Mouse (Mus musculus) adrenal gland, postnatal 4 days (tissue): ENCODE measurements at regions not wholly inside any gene's neighbourhood (a gene's known extent, or its start where the extent isn't known, plus 50 kb on each side); places are given as distances from the start of the nearest gene placed in this dataset.

Source experiments
- DNase-seq, 2 experiments: peaks; one replicate each; pipeline ENCODE4 v3.0.0; 2021 to 2022; ENCODE audit warnings: low spot score in 2 of 2, mixed read lengths in 2 of 2

- no peak for DNase-seq
These were observed 138.3 kb upstream of the Med13l start for GRCm38 (mm10) chr5:118421884-118422821.

GRCm38 (mm10) chr5:118424177-118424576 lies 136.3 kb upstream of the Med13l start:
- no peak for DNase-seq

- no peak for DNase-seq
These were observed 135.5 kb upstream of the Med13l start for GRCm38 (mm10) chr5:118424764-118425568.

GRCm38 (mm10) chr5:118426673-118427072 lies 133.8 kb upstream of the Med13l start:
- DNase-seq: no peak

GRCm38 (mm10) chr5:118428323-118429095 lies 132.0 kb upstream of the Med13l start:
- no peak for DNase-seq

- no peak for DNase-seq
These were observed 126.9 kb upstream of the Med13l start for GRCm38 (mm10) chr5:118433599-118433998.

GRCm38 (mm10) chr5:118434718-118435555 lies 125.5 kb upstream of the Med13l start:
- DNase-seq: no peak

GRCm38 (mm10) chr5:118435556-118435950 lies 124.9 kb upstream of the Med13l start:
- DNase-seq: no peak

- no peak for DNase-seq
These were observed 124.4 kb upstream of the Med13l start for GRCm38 (mm10) chr5:118436035-118436434.

GRCm38 (mm10) chr5:118436474-118437306 lies 123.8 kb upstream of the Med13l start:
- DNase-seq: no peak

- DNase-seq: no peak
These were observed 123.2 kb upstream of the Med13l start for GRCm38 (mm10) chr5:118437307-118437610.

GRCm38 (mm10) chr5:118438016-118438415 lies 122.5 kb upstream of the Med13l start:
- DNase-seq: no peak

GRCm38 (mm10) chr5:118444538-118445251 lies 115.8 kb upstream of the Med13l start:
- DNase-seq: no peak

GRCm38 (mm10) chr5:118445252-118445987 lies 115.1 kb upstream of the Med13l start:
- no peak for DNase-seq

GRCm38 (mm10) chr5:118445988-118446280 lies 114.5 kb upstream of the Med13l start:
- DNase-seq: no peak

- no peak for DNase-seq
These were observed 113.6 kb upstream of the Med13l start for GRCm38 (mm10) chr5:118446878-118447277.

- no peak for DNase-seq
These were observed 113.1 kb upstream of the Med13l start for GRCm38 (mm10) chr5:118447366-118447765.

- no peak for DNase-seq
These were observed 111.5 kb upstream of the Med13l start for GRCm38 (mm10) chr5:118448884-118449515.
